Mouse (Mus musculus) activated CD4-positive, CD25-positive, alpha-beta regulatory T cell, adult 4 months (primary cell): Measurements from ENCODE around the gene Zfp40. TPM values are rescaled to one million over a fixed set of nuclear protein-coding genes. Genes with fewer than 3 reads are reported as not detected.

Source experiments
- ATAC-seq: one replicate; pipeline ENCODE4 v1.8.0; 2017
- polyA plus RNA-seq, 2 experiments: library from polyadenylated mRNA; unstranded; fragments of 100-300 nt; shearing (Covaris generic); gene quantifications; one replicate each; pipeline ENCODE4 v1.2.1; 2017

The Zfp40 gene
- 10 to 100 TPM in 1 of 2 experiments, 1 to 10 TPM in 1; 9.4 to 13.8 TPM for polyA plus RNA-seq

- peak; percentile 99 for ATAC-seq
Measured at GRCm38 (mm10) chr17:23192453-23193379, at the start of gene Zfp40. Zfp40 (minus strand) TSS chr17:23193252.

GRCm38 (mm10) chr17:23218320-23218719 lies 25.3 kb upstream of the Zfp40 start:
- no peak for ATAC-seq

- ATAC-seq = peak; percentile 63
Measured at GRCm38 (mm10) chr17:23199856-23200255, 6.8 kb upstream of the Zfp40 start.

GRCm38 (mm10) chr17:23193441-23193840 lies 389 bp upstream of the Zfp40 start:
- peak; percentile 87 for ATAC-seq

- ATAC-seq = no peak
Measured at GRCm38 (mm10) chr17:23187680-23188079, 5.4 kb downstream of the Zfp40 start.

Other genes starting within 250 kb of the Zfp40 start
- not detected for gene Vmn2r-ps130, start 132.1 kb downstream of the Zfp40 start, polyA plus RNA-seq
- gene Vmn2r114, start 119.3 kb upstream of the Zfp40 start, polyA plus RNA-seq = under 1 TPM; 0.09 to 0.15 TPM
- gene Vmn2r115, start 150.5 kb upstream of the Zfp40 start, polyA plus RNA-seq = under 1 TPM in 1 of 2 experiments, not detected in 1; 0.03 TPM
- not detected for gene Vmn2r116, start 191.4 kb upstream of the Zfp40 start, polyA plus RNA-seq